Mouse (Mus musculus): ENCODE measurements around the gene Stk10. TPM values are rescaled to one million over a fixed set of nuclear protein-coding genes. Genes with fewer than 3 reads are reported as not detected.

The Stk10 gene
- polyA plus RNA-seq, 2 experiments from 2014 or later: 84.0 to 217 TPM

DNA sequence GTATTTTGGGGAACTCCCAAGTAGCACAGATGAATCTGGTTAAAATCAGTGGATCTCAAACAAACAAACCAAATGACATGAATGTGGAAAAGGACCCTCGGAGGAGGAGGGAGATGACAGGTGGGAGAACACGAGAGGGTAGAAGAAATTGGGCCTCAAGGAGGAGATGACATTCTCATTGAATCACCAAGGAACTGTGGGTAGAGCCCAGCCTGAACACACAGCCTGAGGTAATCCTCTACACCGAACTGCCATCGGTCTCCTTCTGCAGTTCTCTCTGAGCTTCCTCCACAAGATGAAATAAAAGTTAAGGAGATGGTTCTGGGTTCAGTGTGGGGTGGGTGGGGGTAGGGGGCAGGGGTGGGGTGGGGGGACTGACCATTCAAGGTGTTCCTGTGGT, 6.1 kb upstream of the Stk10 start:
- ATAC-seq: no peak

DNA sequence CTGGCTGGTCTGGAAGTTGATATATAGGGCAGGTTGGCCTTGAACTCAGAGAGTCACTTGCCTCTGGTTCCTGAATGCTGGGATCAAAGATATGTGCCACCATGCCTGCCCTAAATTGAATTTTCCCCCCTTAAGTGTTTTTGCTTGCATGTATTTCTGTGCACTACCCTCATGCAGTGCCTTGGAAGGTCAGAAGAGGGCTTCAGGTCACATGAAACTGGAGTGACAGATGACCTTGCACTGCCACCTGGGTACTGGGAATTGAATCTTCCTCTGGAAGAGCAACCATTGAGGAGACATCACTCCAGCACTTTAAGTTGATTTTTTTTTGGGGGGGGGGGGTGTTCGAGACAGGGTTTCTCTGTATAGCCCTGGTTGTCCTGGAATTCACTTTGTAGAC, 3.0 kb upstream of the Stk10 start:
- ATAC-seq: no peak

DNA sequence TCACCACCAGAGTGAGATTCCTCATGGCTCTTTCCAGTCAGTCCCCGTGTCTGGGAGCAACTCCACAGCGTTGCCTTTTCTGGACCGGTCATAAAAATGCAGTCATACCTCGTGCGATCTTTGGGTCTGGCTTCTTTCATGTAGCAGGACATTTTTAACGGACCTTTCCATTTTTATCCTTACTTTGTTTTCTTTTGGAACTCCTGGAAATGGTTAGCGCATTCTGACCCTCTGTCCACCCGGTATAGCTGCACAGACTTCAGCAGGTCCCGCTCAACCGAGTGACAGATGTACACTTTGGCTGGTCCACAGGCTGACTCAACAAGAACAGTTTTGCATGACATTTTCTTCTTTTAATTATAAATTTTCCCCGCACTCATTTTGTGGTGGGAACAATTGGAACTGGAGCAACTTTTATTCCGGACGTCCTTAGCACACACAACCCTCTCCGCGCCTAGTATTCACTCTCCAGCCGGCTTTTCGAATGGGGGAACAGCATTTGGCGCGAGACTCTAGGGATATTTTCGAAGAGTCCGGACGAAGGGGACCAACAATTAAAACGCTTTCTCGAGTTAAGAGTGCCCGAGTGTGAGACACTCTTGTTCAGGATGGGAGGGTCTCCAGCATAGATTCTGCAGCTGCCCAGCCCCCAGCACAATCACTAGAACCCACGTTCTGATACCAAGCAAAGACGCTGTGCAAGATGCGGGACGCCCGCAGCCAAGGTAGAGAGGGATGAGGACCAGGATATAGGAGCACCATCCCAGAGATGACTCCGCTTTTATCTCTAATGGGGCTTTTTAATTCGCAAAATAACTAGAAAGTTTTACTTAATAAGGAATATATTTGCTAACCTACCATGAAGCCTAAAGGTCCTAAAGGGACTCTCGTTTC, 987 bp upstream of the Stk10 start, which contains the start of gene Efcab9:
Gene Efcab9 (minus strand): TSS at position 211 of the 894 bp plus-strand sequence.
- no peak for ATAC-seq

DNA sequence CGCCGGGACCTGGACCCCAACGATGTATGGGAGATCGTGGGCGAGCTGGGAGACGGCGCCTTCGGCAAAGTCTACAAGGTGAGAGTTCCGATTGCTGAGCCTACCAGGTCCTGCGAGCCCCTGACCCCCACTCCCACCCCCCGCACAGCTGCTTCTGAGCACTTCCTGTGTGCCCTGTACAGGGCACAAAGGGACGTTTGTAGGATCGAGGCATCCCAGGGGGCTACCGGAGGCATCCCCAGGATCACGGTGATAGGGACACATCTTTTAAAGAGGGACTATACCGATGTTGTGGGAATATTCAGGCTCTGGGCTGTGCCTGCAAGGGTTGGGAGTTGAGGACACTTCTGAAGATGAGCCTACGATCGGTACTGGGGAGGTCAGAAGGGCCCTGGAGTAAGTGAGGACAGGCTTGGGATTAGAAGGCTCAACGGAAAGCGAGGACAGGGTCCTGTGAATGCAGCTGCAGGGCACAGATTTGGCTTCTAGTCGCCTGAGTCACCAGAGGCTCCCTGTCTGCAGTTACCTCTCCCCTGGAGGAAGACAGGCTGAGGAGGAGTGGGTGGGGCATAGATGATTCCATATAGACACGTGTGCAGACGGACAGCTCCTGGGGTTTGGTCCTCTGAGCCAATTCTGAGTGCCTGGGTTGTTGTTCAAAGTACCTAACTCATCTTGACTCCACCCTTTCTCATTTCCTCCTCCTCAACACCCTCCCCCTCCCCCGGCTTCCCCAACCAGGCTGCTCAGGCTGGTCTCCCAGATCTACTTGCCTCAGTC, 567 bp downstream of the Stk10 start:
- peak; percentile 60 for ATAC-seq

DNA sequence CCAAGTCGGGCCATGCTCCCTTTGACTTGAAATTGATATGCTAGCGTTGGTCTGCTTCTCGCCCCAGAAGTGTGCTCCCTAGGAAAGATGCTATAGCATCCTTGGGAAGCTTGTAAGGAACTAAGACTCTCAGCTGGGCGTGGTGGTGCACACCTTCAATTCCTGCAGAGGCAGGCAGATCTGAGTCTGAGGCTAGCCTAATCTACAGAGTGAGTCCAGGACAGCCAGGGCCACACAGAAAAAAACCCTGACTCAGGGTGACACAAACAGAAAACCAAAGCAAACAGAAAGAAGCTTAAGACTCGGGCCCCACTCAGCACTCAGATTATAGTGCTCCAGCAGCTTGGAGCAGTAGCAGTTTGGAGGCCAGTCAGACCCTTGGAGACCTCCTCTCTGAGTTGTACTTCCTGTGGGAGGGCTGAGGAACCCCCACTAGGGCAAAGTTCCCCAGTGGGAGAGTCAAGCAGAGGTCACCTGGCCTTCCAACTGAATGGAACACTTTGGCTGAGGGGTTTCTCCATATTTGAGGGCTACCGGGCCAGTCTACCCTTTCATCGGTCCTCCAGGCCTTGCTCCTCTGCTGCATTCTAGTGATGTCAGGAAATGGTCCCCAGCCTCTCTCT, 1.5 kb downstream of the Stk10 start:
- ATAC-seq: peak; percentile 6

DNA sequence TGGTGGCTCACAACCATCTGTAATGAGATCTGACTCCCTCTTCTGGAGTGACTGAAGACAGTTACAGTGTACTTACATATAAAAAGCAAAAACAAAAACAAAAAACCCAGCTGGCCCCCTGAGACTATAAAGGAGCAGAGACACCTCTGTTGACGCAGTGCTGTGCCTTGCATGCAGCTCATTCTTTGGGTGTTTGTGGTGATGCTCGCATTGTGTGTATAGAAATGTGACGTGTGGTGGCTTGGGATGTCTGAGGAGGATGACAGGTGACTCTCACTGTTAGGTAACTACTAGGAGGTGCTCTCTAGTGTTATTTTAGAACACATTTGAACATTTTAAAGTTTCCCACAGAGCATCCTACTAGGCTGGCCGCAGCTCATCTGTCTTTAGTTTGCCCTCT, 2.5 kb downstream of the Stk10 start:
- ATAC-seq: peak; percentile 8

DNA sequence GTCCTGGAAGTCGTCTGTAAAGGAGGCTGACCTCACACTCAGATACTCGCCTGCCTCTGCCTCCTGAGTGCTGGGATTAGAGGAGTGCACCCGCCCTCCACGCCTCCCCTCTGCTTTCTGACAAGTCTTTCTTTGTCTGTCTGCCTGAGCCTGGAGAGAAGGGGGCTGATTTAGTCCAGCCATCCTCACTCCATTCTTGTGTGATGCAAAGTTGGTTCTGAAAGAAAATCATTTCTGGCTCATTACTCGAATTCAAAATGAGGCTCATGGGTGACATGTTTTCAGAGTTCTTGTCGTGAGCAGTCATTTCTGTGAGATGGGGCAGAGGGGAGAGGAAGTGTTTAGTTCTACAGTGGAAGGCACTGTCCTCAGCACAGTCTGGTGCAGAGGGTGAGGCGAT, 3.8 kb downstream of the Stk10 start:
- no peak for ATAC-seq

DNA sequence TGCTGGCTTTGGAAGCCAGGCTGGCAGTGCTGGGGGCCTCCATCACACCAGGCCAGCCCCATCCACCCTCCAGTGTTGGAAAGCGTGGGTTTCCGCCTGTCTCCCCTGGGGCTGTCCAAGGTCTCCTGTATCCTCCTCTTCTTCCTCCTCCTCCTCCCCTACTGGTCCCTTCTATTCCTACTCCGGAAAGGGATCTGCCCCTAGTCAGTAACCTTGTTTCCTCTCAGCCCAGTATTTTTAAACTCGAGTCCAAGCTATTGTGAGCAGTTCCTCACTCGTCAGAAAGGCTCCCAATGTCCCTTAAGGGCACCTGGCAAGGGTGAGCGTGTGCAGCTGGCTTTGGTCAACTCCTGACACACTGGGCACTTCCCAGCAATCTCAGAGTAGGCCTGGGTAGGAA, 5.3 kb downstream of the Stk10 start:
- ATAC-seq: no peak

DNA sequence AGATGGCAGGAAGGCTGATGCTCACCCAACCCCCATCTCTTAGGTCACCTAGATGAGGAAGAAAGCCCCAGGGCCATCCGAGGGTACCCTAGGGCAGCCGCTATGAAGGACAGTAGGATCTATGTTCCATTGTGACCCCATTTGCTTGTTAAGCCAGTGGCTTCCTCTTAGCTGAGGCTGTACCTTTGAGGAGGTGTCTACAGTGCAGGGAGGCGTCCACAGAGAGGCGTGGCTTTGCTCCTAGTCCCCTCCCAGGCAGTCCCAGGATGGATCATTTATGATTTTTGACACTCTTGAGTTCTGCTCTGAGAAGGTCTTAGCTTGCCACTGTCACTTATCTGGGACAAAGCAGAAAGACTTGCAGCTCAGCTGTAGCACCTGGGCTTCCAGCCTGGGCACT, 5.7 kb downstream of the Stk10 start:
- ATAC-seq: no peak

DNA sequence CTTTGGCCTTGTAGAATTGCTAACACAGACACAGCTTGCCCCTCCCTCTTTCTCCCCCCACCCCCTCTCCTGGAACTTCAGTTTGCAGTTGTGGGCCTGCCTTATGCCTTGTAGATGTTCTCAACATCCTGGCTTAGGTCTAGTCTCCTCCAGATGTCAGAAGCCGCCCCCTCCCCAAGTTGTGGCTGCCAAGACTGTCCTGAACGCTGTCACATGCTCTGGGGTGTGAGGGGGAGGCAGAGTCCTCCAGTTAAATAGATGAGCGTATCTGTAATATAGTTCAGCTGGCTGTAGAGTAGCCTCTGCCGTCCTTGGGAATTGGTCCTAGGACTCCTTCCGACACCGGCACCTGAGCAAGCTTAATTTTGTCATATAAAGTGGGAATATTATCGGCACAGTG, 6.6 kb downstream of the Stk10 start:
- no peak for ATAC-seq

DNA sequence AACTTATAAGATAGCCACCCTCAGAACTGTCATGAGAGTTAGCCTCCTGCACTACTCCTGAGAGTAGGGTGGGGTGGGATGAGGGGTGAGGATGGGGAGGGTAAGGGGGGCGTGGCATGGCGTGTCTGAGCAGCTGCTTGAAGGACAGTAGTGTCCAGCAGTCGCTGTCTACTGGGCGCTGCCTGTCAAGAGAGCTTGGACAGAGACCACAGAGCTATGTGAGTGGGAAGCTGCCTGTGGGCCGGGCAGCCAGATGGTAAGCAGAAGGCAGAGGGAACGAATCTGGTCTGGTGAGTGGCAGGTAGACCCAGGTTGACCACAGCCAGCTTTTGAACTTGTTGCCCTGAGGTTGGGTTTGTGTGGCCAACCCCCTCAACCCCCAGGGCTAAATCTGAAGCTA, 7.4 kb downstream of the Stk10 start:
- ATAC-seq: no peak

DNA sequence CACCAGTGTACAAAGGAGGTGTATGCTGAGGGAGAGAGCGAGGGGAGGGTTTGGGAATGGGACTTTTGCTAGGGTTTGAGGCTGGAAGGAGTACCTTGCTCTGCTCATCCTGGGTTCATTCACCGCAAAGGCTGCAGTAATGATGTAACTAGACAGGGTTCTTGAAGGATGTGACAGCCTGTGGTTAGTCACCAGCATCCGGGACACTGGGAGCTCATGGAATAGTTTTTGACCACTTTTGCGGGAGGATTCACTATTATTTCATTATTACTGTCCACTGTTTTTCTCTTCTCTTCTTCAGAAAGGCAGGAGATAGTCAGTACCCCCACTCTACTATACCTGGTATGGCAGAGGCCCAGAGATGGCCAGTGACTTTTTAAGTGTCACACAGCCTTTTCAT, 9.1 kb downstream of the Stk10 start:
- peak; percentile 55 for ATAC-seq

DNA sequence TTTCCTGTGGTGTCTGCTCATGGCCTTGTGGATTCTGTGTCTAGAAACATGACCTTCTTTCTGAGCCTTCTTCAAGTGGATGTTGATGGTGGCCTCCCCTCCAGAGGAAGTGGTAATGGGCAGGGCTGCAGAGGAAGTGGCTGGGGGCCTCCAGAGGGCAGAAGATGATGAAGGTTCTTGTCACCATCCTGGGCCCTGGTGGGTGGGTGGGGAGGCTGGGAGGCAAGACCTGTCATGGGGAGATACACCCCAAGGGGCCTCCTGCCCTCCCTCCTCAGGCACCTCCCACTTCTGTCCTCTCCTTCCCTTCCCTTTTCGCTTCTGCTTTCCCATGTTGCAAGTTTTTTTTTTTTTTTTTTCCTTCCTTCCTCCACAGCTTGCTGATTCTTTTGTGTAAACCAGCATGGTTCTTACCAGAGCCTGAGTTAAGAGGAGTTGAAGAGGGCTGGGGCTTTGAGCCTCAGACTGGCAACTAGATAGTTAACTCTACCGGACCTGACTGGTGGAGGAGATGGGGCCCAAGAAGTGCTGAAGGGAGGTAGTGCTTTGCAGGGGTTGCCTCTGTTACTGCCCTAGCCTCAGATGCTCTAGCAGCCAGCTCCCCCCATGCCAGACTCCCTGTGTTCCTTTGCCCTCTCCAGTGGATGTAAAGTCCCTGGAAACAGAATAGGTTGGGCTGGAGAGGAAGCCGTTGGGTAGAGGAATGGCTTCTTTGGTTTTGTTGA, 9.7 kb downstream of the Stk10 start:
- peak; percentile 86 for ATAC-seq

DNA sequence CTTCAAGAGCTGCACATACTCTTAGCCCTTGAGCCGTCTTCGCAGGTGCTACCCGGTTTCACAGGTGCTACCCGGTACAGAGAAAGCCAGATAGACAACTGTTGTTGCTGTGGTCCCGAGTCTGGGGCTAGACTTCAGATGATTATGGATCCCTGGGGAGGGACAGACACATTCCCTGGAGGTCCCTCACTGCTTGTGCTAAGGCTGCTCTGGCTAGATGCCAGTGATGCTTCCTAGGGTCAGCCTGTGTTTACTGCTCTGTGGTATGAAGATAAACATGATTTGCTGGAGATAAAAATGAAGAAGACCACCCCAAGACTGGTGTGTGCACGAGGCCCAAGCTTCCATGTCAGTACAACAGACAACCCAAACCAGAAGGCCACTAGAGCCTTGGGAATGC, 10.9 kb downstream of the Stk10 start:
- ATAC-seq: no peak

DNA sequence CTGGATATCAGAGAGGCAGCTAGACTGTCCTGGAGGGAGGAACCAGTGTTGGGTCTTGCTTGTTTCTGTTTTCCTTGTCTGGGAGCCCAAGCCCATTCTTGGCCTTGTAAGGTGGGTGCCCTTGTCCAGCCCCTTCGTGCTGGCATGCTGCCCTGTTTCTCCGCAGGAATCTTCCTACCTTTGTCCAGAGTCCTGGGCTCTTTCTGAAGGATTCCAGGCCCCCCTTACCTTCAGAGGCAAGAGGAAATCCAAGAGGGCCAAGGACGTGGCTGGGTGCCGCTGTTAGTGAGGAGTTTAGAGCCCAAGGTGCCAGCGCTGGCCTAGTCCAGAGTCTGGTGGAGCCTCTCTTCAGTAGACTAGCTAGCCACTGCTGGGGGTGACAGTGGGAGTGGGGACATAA, 11.4 kb downstream of the Stk10 start:
- no peak for ATAC-seq

DNA sequence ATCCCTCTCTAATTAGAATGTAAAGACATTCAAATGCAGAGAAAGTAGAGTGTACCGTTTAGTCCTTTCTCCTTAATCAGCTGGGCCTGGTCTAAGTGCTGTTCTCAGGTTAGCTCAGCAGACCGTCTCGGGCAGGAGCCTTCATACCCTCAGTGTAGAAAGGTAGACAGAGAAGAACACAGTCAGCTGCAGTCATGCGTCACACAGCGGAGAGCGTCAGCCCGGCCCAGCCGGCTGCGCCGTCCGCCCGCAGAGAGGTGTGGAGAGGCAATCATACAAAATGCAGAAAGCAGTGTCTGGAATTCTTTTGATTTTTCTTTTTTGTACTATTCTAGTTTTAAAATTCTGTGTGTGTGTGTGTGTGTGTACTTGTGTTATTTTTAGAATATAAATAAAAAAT, 12.5 kb downstream of the Stk10 start:
- ATAC-seq: no peak

DNA sequence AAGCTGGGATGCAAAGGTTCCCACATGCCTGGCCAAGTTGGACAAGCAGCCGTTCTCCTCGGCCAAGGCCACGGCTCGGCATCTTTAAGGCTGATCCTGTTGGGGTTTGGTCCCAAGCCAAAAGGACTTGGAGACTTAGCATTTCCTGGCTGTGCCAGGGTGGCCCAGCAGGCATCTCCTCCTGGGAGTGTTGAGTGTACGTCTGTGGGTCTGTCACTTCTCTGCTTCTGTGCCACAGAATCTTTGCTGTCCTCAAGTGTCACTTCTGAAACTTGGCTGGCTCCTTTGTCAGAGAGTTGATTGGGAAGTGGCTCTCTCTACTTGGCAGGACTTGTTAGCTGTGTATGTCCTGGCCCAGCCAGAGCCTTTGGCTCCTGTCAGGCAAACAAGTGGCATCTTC, 13.4 kb downstream of the Stk10 start:
- ATAC-seq: no peak

DNA sequence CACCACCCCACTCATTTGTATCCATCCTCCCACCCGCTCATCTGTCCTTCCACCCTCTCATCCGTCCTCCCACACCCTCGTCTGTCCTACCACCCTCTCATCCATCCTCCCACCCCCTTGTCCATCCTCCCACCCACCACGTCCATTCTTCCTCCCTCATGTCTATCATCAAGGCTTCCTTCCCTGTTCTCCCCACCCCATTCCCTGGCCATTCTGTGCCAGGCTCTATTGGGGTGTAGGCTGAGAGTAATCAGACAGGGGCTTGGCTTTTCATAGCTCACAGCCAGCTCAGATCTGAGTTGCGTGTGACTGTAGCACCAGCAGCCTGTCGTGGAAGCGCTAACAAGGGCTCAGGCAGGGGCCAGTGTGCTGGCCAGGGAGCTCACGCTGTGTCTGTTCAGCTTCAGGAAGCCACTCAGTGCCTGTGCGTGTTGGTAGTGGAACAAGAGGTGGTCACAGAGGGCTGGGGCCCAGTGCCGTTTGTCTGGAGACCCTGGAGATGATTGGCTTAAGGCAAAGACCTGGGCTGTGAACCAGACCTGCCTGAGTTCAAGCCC, 14.4 kb downstream of the Stk10 start:
- ATAC-seq: no peak

DNA sequence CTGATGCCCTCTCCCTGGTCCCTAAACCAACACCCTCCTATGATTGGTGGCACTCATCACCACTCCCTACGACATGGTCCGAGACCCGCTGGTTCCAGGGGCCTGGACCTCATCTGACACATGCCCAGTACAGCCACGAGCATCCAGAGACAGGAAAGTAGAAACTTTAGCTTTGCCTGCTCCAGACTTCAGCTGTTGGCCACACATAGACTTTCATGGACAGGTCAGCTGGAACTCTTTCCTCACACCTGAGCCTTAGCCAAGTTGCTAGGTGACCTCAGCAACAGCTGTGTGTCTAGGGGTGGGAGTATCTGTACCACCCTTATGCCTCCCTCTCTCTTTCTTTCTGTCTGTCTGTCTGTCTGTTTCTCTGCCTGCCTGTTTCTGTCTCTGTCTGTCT, 15.1 kb downstream of the Stk10 start:
- ATAC-seq: no peak

DNA sequence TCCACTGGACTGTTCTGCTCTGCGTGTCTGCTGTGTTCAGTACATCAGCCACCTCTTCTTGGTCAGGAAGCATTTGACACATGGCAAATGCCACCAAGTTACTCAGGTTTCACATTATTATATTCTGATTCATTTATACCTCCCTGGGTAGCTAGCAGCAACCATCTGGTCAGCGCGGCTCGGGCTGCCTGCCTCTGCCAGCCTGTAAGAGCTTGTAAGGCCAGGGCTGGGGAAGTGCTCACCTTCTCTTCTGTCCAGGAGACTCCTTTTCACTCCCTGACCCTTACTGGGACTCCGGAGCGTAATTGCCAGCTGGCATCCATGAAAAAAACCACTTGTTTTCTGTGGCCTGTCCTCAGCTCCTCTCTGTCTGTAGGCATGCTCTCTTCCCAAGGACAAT, 16.1 kb downstream of the Stk10 start:
- ATAC-seq: no peak

DNA sequence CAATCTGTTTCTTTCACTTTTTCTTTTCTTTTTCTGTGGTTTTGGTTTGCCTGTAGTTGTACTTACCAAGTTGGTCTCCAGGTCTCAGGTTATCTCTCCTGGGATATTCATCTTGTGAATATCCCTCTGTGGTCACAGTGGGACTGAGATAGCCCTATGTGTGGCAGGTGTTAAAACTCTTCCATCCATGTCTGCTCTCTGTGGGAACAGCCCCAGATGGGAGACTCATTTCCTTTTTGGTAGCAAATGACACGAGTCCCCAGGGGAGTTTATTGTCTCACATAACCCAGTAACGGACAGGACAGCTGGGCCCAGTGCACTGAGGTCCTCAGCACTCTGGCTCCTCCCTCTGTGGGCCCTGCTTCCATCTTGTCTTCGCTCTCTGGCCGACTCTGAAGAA, 17.0 kb downstream of the Stk10 start:
- no peak for ATAC-seq

DNA sequence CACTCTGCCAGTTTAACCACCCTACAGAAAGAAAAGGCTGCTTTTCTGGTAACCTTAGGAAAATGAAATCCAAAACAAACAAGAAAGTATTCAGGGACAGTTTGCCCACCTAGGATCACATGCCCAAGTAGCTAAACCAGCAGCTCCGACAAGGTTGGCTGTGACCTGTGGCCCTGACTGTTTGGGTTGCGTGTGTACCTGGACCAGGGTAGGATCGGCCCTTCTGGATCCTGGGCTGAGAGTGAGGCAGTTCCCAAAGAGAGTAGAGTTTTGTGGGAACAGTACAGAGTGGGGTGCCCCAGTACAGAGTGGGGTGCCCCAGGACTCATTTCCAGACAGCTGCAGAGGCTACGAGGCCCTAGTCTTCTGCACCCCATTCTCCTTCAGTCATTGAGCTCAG, 18.0 kb downstream of the Stk10 start:
- no peak for ATAC-seq

Measured in CD4-positive, CD25-positive, alpha-beta regulatory T cell, adult 4 months (primary cell).